ENCODE assay signal across 22 mouse cellular contexts in the genomic region with DNA sequence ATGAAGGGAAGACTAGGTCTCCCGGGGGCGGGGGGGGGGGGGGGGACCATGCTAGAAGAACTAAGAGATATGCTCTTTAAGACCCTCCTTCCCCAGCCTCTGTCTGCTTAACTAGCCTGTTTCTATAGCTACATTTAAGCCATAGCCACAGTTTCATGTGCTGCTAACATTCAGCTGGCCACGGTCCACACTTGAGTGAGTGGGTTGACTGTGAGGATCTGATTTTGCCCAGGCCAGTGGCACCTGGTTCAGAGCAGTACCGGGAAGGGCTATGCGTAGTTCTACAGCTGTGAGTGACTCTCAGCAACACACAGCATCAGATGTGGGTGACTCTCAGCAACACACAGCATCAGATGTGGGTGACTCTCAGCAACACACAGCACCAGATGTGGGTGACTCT.
"Had no signal": no experiment of that assay in that cellular context is flagged by ENCODE, and none has a peak within 500 bp of the region (broad histone marks: within the 10 kb centered on the region; RNA-seq: fewer than 3 reads in every experiment).

No protein-coding gene starts in this region.

- H3K27me3 ChIP-seq: limb, embryonic 13.5 days; megakaryocyte, embryonic 14.5 days; midbrain, embryonic 13.5 days; neural tube, embryonic 13.5 days had no signal

- H3K9ac ChIP-seq: limb, embryonic 13.5 days; liver, embryonic 14.5 days; liver, postnatal 0 days; lung, embryonic 14.5 days; midbrain, embryonic 13.5 days; neural tube, embryonic 13.5 days had no signal

- ATAC-seq: intestine, postnatal 0 days; liver, postnatal 0 days; midbrain, embryonic 13.5 days; midbrain, embryonic 16.5 days had no signal

- H3K4me3 ChIP-seq: layer of hippocampus, adult 2 months; limb, embryonic 10.5 days; limb, embryonic 13.5 days; megakaryocyte, embryonic 14.5 days; midbrain, embryonic 10.5 days; midbrain, embryonic 13.5 days; myocyte; neural tube, embryonic 13.5 days had no signal

- DNase-seq: kidney, adult 2 months; kidney, postnatal 25 days; layer of hippocampus, postnatal 36 days; liver, postnatal 0 days; lung, embryonic 14.5 days; lung, postnatal 10 days; lung, postnatal 36 days; retina, postnatal 1 day; thymus, adult 18-20 months; thymus, postnatal 25 days had no signal

- H3K4me1 ChIP-seq: limb, embryonic 13.5 days; midbrain, embryonic 10.5 days; midbrain, embryonic 13.5 days; neural tube, embryonic 13.5 days had no signal

- H3K27ac ChIP-seq: kidney, postnatal 0 days; limb, embryonic 10.5 days; limb, embryonic 13.5 days; liver, embryonic 14.5 days; midbrain, embryonic 10.5 days; midbrain, embryonic 13.5 days; neural tube, embryonic 13.5 days had no signal
